Mouse (Mus musculus) thymus, postnatal 36 days (tissue): ENCODE results near the gene Zscan2.

Experiments
- DNase-seq, 2 experiments: peaks; one replicate each; pipeline ENCODE4 v3.0.0; 2022; ENCODE audit warnings: mixed read lengths in 2 of 2

Zscan2 gene

GRCm38 (mm10) chr7:80885666-80886065, 24.9 kb downstream of the Zscan2 start:
- DNase-seq = no peak

- DNase-seq = no peak
These were observed 27.9 kb downstream of the Zscan2 start for GRCm38 (mm10) chr7:80888595-80888994.

- peak; percentile 29 to 63 for DNase-seq
These were observed 28.3 kb downstream of the Zscan2 start for GRCm38 (mm10) chr7:80889021-80889511.

GRCm38 (mm10) chr7:80889841-80890241, 29.1 kb downstream of the Zscan2 start:
- DNase-seq = peak; percentile 84 to 91

GRCm38 (mm10) chr7:80893086-80893752, 32.5 kb downstream of the Zscan2 start:
- no peak for DNase-seq

- DNase-seq = no peak
These were observed 33.0 kb downstream of the Zscan2 start for GRCm38 (mm10) chr7:80893753-80894129.

- DNase-seq = no peak
These were observed 33.5 kb downstream of the Zscan2 start for GRCm38 (mm10) chr7:80894196-80894595.

- DNase-seq = no peak
These were observed 34.2 kb downstream of the Zscan2 start for GRCm38 (mm10) chr7:80894815-80895519.

- DNase-seq = no peak
These were observed 36.4 kb downstream of the Zscan2 start for GRCm38 (mm10) chr7:80897134-80897533.

GRCm38 (mm10) chr7:80897721-80898120, 37.0 kb downstream of the Zscan2 start:
- DNase-seq = no peak

- peak; percentile 88 to 93 for DNase-seq
These were observed 40.3 kb downstream of the Zscan2 start, which contains the start of gene Wdr73 for GRCm38 (mm10) chr7:80900944-80901501. TSS of gene Wdr73 (minus strand) at chr7:80901269.

GRCm38 (mm10) chr7:80901541-80902274, 41.0 kb downstream of the Zscan2 start:
- no peak for DNase-seq

- no peak for DNase-seq
These were observed 43.1 kb downstream of the Zscan2 start for GRCm38 (mm10) chr7:80903625-80904422.

GRCm38 (mm10) chr7:80904921-80905515, 44.3 kb downstream of the Zscan2 start, which contains the start of gene Nmb:
TSS of gene Nmb (minus strand) at chr7:80905076.
- peak; percentile 66 to 73 for DNase-seq

- DNase-seq = no peak
These were observed 50.3 kb downstream of the Zscan2 start for GRCm38 (mm10) chr7:80911053-80911452.

- DNase-seq = no peak
These were observed 51.8 kb downstream of the Zscan2 start for GRCm38 (mm10) chr7:80912496-80912895.

- no peak for DNase-seq
These were observed 57.3 kb downstream of the Zscan2 start for GRCm38 (mm10) chr7:80917916-80918465.

- peak; percentile 51 to 72 for DNase-seq
These were observed 58.4 kb downstream of the Zscan2 start for GRCm38 (mm10) chr7:80918982-80919646.

- DNase-seq = no peak
These were observed 58.9 kb downstream of the Zscan2 start for GRCm38 (mm10) chr7:80919647-80920008.

- DNase-seq = no peak
These were observed 62.4 kb downstream of the Zscan2 start for GRCm38 (mm10) chr7:80923165-80923564.
